Mouse (Mus musculus) bone marrow macrophage, adult 2 months (primary cell): Measurements from ENCODE around the gene Map3k21.

ENCODE experiments used
- CTCF ChIP-seq: IDR thresholded peaks from 2 replicates; pipeline ENCODE4 v1.5.1; 2012; ENCODE audit warnings: low read depth, mild to moderate bottlenecking, low read length, moderate library complexity
- POLR2A ChIP-seq: IDR thresholded peaks from 2 replicates; pipeline ENCODE4 v1.6.1; 2012; ENCODE audit warnings: mild to moderate bottlenecking, low read depth, low read length, borderline replicate concordance

DNA sequence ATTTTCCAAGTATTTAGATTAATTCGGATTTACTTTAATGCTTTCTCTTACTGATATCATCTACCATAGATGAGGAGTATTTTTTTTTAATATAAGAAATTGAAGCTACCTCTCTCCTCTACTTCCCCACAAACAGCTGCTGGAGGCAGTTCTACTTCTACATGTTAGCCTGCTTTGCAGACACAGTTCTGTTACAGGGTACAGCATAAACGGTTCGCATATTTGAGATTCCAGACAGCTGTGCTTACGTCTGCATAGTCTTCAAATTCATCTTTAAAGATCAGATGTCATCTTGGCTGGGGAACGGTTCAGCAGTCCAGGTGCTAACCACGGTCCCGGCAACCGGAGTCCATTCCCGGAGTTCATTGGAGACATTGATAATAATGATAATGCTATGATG, 83.4 kb downstream of the Map3k21 start:
- TF ChIP-seq POLR2A (no peak), CTCF (no peak)
